Mouse (Mus musculus): ENCODE data around the gene Gpr153.
A peak's percentile ranks its signal among the peaks of the same experiment; 100 is the strongest.

DNA sequence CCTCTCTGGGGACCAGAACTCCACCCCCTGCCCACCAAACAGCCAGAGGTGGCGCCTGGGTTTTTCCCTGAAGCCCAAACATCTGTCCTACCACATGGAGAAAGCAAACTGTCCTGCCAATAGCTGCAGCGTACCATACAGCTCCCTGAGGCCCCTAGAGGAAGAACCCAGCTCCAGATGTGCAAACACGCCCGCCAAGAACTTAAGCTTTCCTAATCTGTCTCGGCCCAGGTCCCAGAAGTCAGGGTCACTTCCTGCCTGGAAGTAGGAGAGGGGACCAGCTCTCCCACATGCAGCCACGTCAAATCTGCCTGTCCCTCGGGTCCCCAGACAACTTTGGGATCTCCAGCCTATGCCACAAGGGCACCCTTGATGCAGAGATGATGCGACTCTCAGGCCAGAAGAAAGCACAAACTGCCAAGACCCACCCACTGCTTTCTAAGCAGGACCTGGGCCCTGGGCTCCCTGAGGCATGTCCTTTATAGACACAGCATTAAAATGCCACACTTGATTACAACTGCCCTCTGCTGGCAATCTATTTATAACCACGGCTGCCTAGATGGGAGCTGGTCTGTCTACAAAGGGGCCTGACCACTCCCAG lies 1.5 kb upstream of the Gpr153 start:
- TF ChIP-seq TCF12 (IDR thresholded peaks at IDR 0.05; ENCODE audit: low read depth, low read length) (no peak), GATA1 (IDR thresholded peaks at IDR 0.05; ENCODE audit: low read depth, low read length) (no peak), MAFK (IDR thresholded peaks at IDR 0.05; ENCODE audit: borderline replicate concordance, low read depth, low read length) (no peak), CTCF (IDR thresholded peaks at IDR 0.05 in 2 of 3, conservative IDR thresholded peaks at IDR 0.05 in 1 of 3; ENCODE audit: control insufficient read depth in 1 of 3, insufficient read depth in 1 of 3, low read depth in 2 of 3, low read length in 3 of 3, poor library complexity in 1 of 3, severe bottlenecking in 1 of 3) (peak in 1 of 3 experiments; percentile 18; a peak in 1 of 6 replicates), POLR2A (IDR thresholded peaks at IDR 0.05; ENCODE audit: control insufficient read depth in 1 of 2, insufficient read depth in 1 of 2, low read depth in 1 of 2, low read length in 2 of 2, poor library complexity in 1 of 2) (0 out of 4 replicates have a peak, but pooled peaks of 1 of the 2 experiments have one; percentile 14), BHLHE40 (IDR thresholded peaks at IDR 0.05; ENCODE audit: borderline replicate concordance, low read depth, low read length) (no peak), POLR2AphosphoS2 (IDR thresholded peaks at IDR 0.05; ENCODE audit: low read length) (no peak)

All from MEL (cell line).